Mouse (Mus musculus) cortical plate, adult 2 months (tissue): Measurements from ENCODE around the gene Vtcn1.

Experiments
- CTCF ChIP-seq: fragments of 200-500 bp; IDR thresholded peaks from 2 replicates; pipeline ENCODE4 v1.5.1; 2011; ENCODE audit warnings: mild to moderate bottlenecking, control low read depth, low read length; ENCODE audit not compliant: insufficient read depth; ENCODE audit errors: extremely low read depth
- POLR2A ChIP-seq: fragments of 200-500 bp; IDR thresholded peaks from 2 replicates; pipeline ENCODE4 v1.6.1; 2011; ENCODE audit warnings: mild to moderate bottlenecking, low read length, control low read depth; ENCODE audit not compliant: insufficient read depth; ENCODE audit errors: extremely low read depth

DNA sequence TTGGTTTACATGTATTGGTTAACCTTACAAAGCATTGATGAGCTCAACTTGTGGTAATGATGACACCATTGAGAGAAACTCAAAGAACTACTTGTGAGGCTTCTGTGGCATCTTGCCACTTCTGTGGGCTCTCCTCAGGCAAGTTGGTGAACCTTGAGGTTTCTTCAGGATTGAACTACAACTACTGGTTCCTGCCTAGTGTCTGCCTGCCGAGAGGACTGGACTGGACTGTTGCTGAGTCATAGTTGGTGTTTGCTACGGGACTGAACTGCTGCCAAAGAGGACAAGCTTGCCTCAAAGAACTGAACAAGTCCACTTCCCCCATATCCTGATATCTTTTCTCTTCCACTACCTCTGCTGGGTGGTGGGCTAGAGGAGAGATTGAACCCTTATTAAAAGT is 39.2 kb upstream of the Vtcn1 start:
- TF ChIP-seq CTCF, result no peak
- no peak for TF ChIP-seq POLR2A
